Comparison of ENCODE assay signal across 8 mouse cellular contexts in genomic region chr5:77459896-77460717, GRCm38 (mm10). TPM values are rescaled to one million over a fixed set of nuclear protein-coding genes. Genes with fewer than 3 reads are reported as not detected.
DNase-seq lines count a peak whose midpoint lies in the region; ATAC-seq and TF ChIP-seq lines count a peak whose summit lies in the region.

No protein-coding gene starts in this region.

- intact Hi-C loops in heart, postnatal 14 days (cut with DNase I): loop anchor here (2.0 to 5.0 kb wide), 3 partner anchors 53 to 342 kb away; partner anchors contain the start of gene Igfbp7

- H3K36me3 ChIP-seq in forebrain, embryonic 14.5 days (ENCODE audit: control insufficient read depth, insufficient read depth, low read length): no peaks in the 10 kb centered on the region
- H3K36me3 ChIP-seq in liver, embryonic 16.5 days (ENCODE audit: control insufficient read depth, insufficient read depth): no peaks in the 10 kb centered on the region
- H3K36me3 ChIP-seq in neural tube, embryonic 12.5 days: no peaks in the 10 kb centered on the region
- no peaks in the 10 kb centered on the region for H3K36me3 ChIP-seq in stomach, postnatal 0 days (ENCODE audit: control insufficient read depth, insufficient read depth, low read length)

- H3K9ac ChIP-seq in forebrain, embryonic 14.5 days (ENCODE audit: low read length): peak overlapping the region; percentile 54
- peak overlapping the region; percentile 47; the same call in 1 of the 2 replicates for H3K9ac ChIP-seq in liver, embryonic 16.5 days (ENCODE audit: low read depth, low read length)
- peak overlapping the region; percentile 38; the same call in 1 of the 2 replicates for H3K9ac ChIP-seq in neural tube, embryonic 12.5 days
- H3K9ac ChIP-seq in stomach, postnatal 0 days (ENCODE audit: low read length): peak overlapping the region; percentile 41; the same call in 1 of the 2 replicates

- H3K27ac ChIP-seq in forebrain, embryonic 14.5 days (ENCODE audit: low read depth, low read length): peak overlapping the region; percentile 60; the same call in 1 of the 2 replicates
- H3K27ac ChIP-seq in liver, embryonic 16.5 days (ENCODE audit: low read length): peak overlapping the region; percentile 11; the same call in 1 of the 2 replicates
- no peak overlapping the region for H3K27ac ChIP-seq in neural tube, embryonic 12.5 days
- H3K27ac ChIP-seq in stomach, postnatal 0 days (replicated peaks): peak overlapping the region; percentile 56

- peak; percentile 91 for ATAC-seq in forebrain, embryonic 14.5 days
- peak; percentile 77 for ATAC-seq in liver, embryonic 16.5 days (ENCODE audit: low read depth)
- peak; percentile 96 for ATAC-seq in neural tube, embryonic 12.5 days (ENCODE audit: low FRiP score, low read depth)
- ATAC-seq in stomach, postnatal 0 days (ENCODE audit: low FRiP score, low TSS enrichment): peak; percentile 93

- peak overlapping the region; percentile 56 for H3K4me2 ChIP-seq in forebrain, embryonic 14.5 days (ENCODE audit: low read length)
- peak overlapping the region; percentile 75 for H3K4me2 ChIP-seq in liver, embryonic 16.5 days (ENCODE audit: low read depth, low read length)
- H3K4me2 ChIP-seq in neural tube, embryonic 12.5 days (replicated peaks): peak overlapping the region; percentile 59
- H3K4me2 ChIP-seq in stomach, postnatal 0 days (replicated peaks; ENCODE audit: low read depth): peak overlapping the region; percentile 58

- WGBS in forebrain, embryonic 14.5 days: under 1% methylated on average over 29 of the region's 29 CpGs
- WGBS in large intestine, adult 2 months: under 1% methylated on average over 29 of the region's 29 CpGs
- WGBS in liver, embryonic 16.5 days (ENCODE audit: insufficient replicate concordance): under 1% methylated on average over 29 of the region's 29 CpGs
- WGBS in neural tube, embryonic 12.5 days: under 1% methylated on average over 29 of the region's 29 CpGs
- 1% methylated on average over 29 of the region's 29 CpGs for WGBS in stomach, postnatal 0 days

- peak overlapping the region; percentile 46 for H3K4me3 ChIP-seq in forebrain, embryonic 14.5 days (ENCODE audit: low read depth, low read length)
- H3K4me3 ChIP-seq in liver, embryonic 16.5 days (ENCODE audit: low read depth, low read length): peak overlapping the region; percentile 59
- peak overlapping the region; percentile 51 for H3K4me3 ChIP-seq in neural tube, embryonic 12.5 days
- H3K4me3 ChIP-seq in stomach, postnatal 0 days (ENCODE audit: low read depth, low read length): peak overlapping the region; percentile 51

- TF ChIP-seq CTCF in stomach, postnatal 0 days (IDR thresholded peaks at IDR 0.05; ENCODE audit: low read depth): peak; percentile 99

- no peaks in the 10 kb centered on the region for H3K4me1 ChIP-seq in forebrain, embryonic 14.5 days (ENCODE audit: control insufficient read depth, insufficient read depth, low read length)
- H3K4me1 ChIP-seq in liver, embryonic 16.5 days (ENCODE audit: control insufficient read depth, low read depth, low read length): no peaks in the 10 kb centered on the region
- H3K4me1 ChIP-seq in neural tube, embryonic 12.5 days: no peaks in the 10 kb centered on the region
- no peaks in the 10 kb centered on the region for H3K4me1 ChIP-seq in stomach, postnatal 0 days (replicated peaks; ENCODE audit: control insufficient read depth, insufficient read depth)

- no peak for TF ChIP-seq EP300 in stomach, postnatal 0 days (optimal IDR thresholded peaks at IDR 0.05)

- no peaks in the 10 kb centered on the region for H3K9me3 ChIP-seq in forebrain, embryonic 14.5 days (replicated peaks; ENCODE audit: control insufficient read depth, low read length)
- H3K9me3 ChIP-seq in liver, embryonic 16.5 days (replicated peaks; ENCODE audit: control insufficient read depth, low read length): no peaks in the 10 kb centered on the region
- H3K9me3 ChIP-seq in neural tube, embryonic 12.5 days: no peaks in the 10 kb centered on the region
- H3K9me3 ChIP-seq in stomach, postnatal 0 days (ENCODE audit: control insufficient read depth, low read length): no peaks in the 10 kb centered on the region

- peak; percentile 86 for DNase-seq in ES-CJ7 (ENCODE audit: low read depth, low spot score)
- peak; percentile 83 for DNase-seq in cerebellum, adult 11 months
- peak; percentile 92 for DNase-seq in forebrain, embryonic 14.5 days (ENCODE audit: low spot score)
- peak; percentile 93 to 98 for DNase-seq in heart, postnatal 14 days
- DNase-seq in large intestine, adult 2 months (ENCODE audit: low read depth, low spot score): peak; percentile 62
- peak; percentile 94 for DNase-seq in stomach, postnatal 0 days (ENCODE audit: low spot score)

- H3K27me3 ChIP-seq in forebrain, embryonic 14.5 days (replicated peaks; ENCODE audit: control insufficient read depth, insufficient read depth, low read length): no peaks in the 10 kb centered on the region
- H3K27me3 ChIP-seq in liver, embryonic 16.5 days (ENCODE audit: control insufficient read depth, insufficient read depth, low read depth, low read length): no peaks in the 10 kb centered on the region
- H3K27me3 ChIP-seq in neural tube, embryonic 12.5 days (replicated peaks): no peaks in the 10 kb centered on the region
- no peaks in the 10 kb centered on the region for H3K27me3 ChIP-seq in stomach, postnatal 0 days (ENCODE audit: control insufficient read depth, insufficient read depth, low read length)

RNA-seq across cellular contexts. Expression of gene Igfbp7, which starts 52.3 kb away (rescaled TPM):
- 61.9 and 68.1 TPM in 2 replicates for polyA plus RNA-seq in forebrain, embryonic 14.5 days (2014; fragmentation: Nextera tagmentation; extraction: Ambion mirVana)
- total RNA-seq in heart, postnatal 14 days (2021): 100 to 1,000 TPM; 437 to 440 TPM
- polyA plus RNA-seq in large intestine, adult 2 months (2012; rRNA removed): 254 and 387 TPM in 2 replicates
- polyA plus RNA-seq in liver, embryonic 16.5 days (2015; fragmentation: Nextera tagmentation; extraction: Ambion mirVana): 26.3 and 30.9 TPM in 2 replicates
- 38.5 and 41.7 TPM in 2 replicates for polyA plus RNA-seq in neural tube, embryonic 12.5 days (2016; fragmentation: Nextera tagmentation; extraction: Ambion mirVana)
- polyA plus RNA-seq in stomach, postnatal 0 days (2015; fragmentation: Nextera tagmentation; extraction: Ambion mirVana): 421 and 437 TPM in 2 replicates
